Mouse (Mus musculus) embryonic stem cell, embryonic (primary cell): ENCODE measurements around the gene Ggt5.

Experiments used
- CTCF ChIA-PET, 4 experiments: fragments of 300-600 bp in 2 of 4; fragments of 350-600 bp in 2 of 4; sonication (Branson Sonifier 250); formaldehyde crosslinking; loops; one replicate each; lab custom pipeline; 2022; ENCODE audit warnings: inconsistent platforms in 2 of 4; lab: Charles Lee
- POLR2A ChIA-PET, 4 experiments: fragments of 300-600 bp in 2 of 4; fragments of 350-600 bp in 2 of 4; sonication (Branson Sonifier 250); formaldehyde crosslinking; loops; one replicate each; lab custom pipeline; 2022; ENCODE audit warnings: antibody characterized with exemption in 4 of 4, inconsistent platforms in 1 of 4; lab: Charles Lee

Gene Ggt5

GRCm38 (mm10) chr10:75647362-75647761, 58.2 kb downstream of the Ggt5 start:
- CTCF ChIA-PET, result interaction anchor here (0.7 to 2.7 kb wide), 5 partner anchors 11 to 98 kb away, joined by 3 to 10 read pairs (median 6); no protein-coding TSS in a partner anchor

DNA sequence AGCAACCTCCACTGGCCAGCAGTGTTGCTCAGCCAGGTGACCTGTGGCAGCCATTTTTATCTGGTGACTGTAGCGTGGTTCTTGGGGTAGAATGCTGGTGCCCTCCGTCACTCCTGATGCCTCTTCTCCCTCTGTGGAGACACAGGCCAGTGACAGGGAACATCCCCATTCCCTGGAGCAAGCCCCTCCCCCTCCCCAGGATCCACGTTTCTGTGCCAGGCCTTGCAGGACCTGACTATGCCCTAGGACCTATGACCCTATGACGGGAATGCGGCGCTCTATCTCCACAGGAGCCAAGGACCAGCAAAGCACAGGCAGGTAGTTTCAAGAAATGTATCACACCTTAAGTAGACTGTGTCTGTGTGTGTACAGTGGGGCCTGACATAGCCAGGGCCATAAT, 59.0 kb downstream of the Ggt5 start:
- ChIA-PET POLR2A (interaction anchor here (0.6 to 7.5 kb wide), 43 partner anchors 7 to 592 kb away, joined by 3 to 156 read pairs (median 4); partner anchors contain the start of genes Ddt (in 2 of the 4), Cabin1 (in 1 of the 4), Gm20441 (in 1 of the 4) and Gm867 (in 1 of the 4)), CTCF (interaction anchor here (0.6 to 2.7 kb wide), 9 partner anchors 12 to 235 kb away, joined by 3 to 10 read pairs (median 5); no protein-coding TSS in a partner anchor)

More at GRCm38 (mm10) chr10:75647362-75647761, 58.2 kb downstream of the Ggt5 start:
- POLR2A ChIA-PET, result interaction anchor here in 3 of 4 experiments (0.6 to 7.5 kb wide), 29 partner anchors 9 to 541 kb away, joined by 3 to 156 read pairs (median 6); partner anchors contain the start of genes Ddt (in 2 of the 3), Gstt2 (in 1 of the 3) and Mif (in 1 of the 3)

GRCm38 (mm10) chr10:75649001-75649400, 59.9 kb downstream of the Ggt5 start:
- POLR2A ChIA-PET, result interaction anchor here (0.5 to 7.5 kb wide), 53 partner anchors 8 to 592 kb away, joined by 3 to 156 read pairs (median 4); partner anchors contain the start of genes Ddt (in 2 of the 4), Mif (in 2 of the 4), Cabin1 (in 1 of the 4) and Gm867 (in 1 of the 4)

DNA sequence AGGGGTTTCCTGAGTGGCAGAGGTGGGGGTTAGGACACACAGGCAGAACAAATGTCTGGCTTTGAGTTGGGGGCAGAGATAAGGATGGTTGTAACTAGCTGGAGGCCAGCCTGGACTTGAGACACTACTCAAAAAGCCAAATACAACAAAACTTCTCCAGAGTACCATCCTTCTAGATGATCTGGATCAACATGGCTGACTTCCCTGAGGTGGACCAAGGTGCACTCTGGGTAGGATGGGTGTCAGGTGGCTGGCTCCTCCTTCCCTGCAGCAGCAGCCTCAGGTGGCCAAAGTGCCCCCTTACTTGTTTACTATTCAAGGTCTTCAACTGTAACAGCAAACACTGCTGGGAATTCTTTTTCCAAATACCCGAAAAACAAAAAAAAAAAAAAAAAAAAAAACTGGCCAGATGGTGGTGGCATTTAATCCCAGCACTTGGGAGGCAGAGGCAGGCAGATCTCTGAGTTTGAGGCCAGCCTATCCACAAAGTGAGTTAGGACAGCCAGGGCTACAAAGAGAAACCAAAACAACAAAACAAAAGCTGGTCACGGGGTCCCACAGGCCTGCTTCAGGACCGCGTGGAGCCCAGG, 60.4 kb downstream of the Ggt5 start:
- ChIA-PET POLR2A (interaction anchor here (0.5 to 7.5 kb wide), 71 partner anchors 9 to 1936 kb away, joined by 3 to 156 read pairs (median 4); partner anchors contain the start of genes Ddt (in 2 of the 4), Mif (in 2 of the 4) and Cabin1 (in 1 of the 4)), CTCF (interaction anchor here in 3 of 4 experiments (0.6 to 4.0 kb wide), 9 partner anchors 9 to 598 kb away, joined by 3 to 27 read pairs (median 4); partner anchors contain the start of gene Ddt (in 1 of the 3))

More at GRCm38 (mm10) chr10:75649001-75649400, 59.9 kb downstream of the Ggt5 start:
- CTCF ChIA-PET, result interaction anchor here in 3 of 4 experiments (0.6 to 4.0 kb wide), 6 partner anchors 13 to 599 kb away, joined by 3 to 27 read pairs (median 5); no protein-coding TSS in a partner anchor

DNA sequence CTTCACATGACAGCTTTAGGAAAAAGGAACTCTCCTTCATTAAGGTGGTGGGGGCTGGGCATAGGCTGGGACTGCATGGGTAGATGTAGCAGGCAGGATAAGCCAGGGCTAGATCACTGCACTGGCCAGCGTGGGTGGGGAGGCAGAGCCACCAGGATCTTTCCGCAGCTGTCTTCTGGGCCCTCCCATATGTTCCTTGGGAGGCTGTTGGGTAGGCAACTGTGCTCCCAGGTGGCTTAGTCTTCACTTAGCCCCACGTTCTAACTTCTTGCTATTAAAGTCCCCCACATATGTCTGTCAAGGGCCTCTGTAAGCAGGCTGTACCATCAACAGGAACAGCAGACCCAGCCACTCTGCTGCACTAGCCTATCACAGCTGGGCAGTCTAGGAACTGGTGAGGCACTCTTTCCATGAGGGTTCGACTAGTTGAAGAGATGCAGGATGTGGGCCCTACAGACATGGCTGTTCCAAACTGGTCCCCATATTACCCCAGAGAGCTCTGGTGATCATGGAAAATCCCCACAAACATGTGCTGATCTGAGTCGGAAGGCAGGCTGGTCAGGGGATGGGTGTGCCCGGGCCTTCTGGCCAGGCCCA, 61.3 kb downstream of the Ggt5 start:
- ChIA-PET POLR2A (interaction anchor here (0.5 to 7.5 kb wide), 53 partner anchors 9 to 1935 kb away, joined by 3 to 156 read pairs (median 6); partner anchors contain the start of genes Ddt (in 2 of the 4), Cabin1 (in 1 of the 4), Gstt2 (in 1 of the 4) and Mif (in 1 of the 4)), CTCF (interaction anchor here in 3 of 4 experiments (0.5 to 4.0 kb wide), 9 partner anchors 8 to 233 kb away, joined by 3 to 27 read pairs (median 4); partner anchors contain the start of gene Ddt (in 1 of the 3))

DNA sequence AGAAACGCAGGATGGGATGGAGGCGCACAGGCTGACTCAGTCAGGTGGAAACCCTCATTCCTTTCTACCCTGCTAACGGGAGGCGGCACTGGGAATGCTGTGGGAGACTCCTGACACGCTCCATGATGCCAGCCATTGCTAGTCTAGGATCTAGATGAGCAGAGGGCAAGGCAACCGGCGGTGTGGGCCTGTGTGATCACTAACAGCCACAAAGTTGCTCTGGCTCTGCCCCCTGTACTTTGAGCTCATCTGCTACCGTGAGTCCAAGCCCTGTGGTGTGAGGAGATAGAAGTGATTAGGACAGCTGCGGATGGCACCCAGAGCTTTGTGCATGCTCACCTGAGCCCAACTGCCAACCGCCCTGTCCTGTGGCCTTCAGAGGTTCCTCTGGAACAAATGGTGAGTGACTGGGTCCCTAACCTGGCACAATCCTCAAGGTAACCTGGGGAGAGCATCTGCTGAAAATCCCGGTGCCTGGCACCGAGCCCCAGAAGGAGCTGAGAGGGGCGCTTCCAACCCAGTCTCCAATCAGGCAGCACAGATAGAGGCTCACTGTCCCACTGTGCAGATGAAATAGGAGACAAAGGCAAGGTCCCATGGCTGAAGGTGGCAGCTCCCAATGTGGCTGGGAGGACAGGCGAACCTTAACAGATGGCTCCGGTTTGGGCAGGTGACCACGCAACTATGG, 62.4 kb downstream of the Ggt5 start:
- CTCF ChIA-PET, result interaction anchor here in 3 of 4 experiments (0.5 to 4.0 kb wide), 7 partner anchors 16 to 299 kb away, joined by 3 to 27 read pairs (median 3); no protein-coding TSS in a partner anchor
- POLR2A ChIA-PET, result interaction anchor here in 3 of 4 experiments (0.6 to 7.5 kb wide), 26 partner anchors 8 to 390 kb away, joined by 3 to 156 read pairs (median 6); partner anchors contain the start of genes Chchd10 (in 1 of the 3), Gstt2 (in 1 of the 3), Mif (in 1 of the 3) and Susd2 (in 1 of the 3)

DNA sequence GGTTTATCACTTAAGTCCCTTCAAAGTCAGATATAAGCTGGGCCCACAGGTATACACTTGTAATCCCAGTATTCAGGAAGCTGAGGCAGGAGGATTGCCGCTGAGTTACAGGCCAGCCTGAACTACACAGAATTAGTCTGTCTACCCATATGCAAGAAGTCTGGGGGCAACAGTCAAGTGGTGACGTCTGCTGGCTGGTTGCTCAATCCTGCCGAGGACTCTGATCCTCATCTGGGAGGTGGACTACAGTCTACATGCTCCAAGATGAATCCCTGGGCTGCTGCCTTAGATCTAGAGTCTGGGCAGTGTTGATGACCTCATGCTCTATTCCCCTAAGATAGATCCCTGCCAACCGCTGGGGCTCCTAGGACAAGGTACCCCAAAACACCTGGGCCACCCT, 64.9 kb downstream of the Ggt5 start:
- POLR2A ChIA-PET, result interaction anchor here in 3 of 4 experiments (0.5 to 2.6 kb wide), 7 partner anchors 9 to 111 kb away, joined by 4 to 12 read pairs (median 6); partner anchors contain the start of gene Susd2 (in 1 of the 3)
- CTCF ChIA-PET, result interaction anchor here in 2 of 4 experiments (1.6 to 2.1 kb wide), 3 partner anchors 18 to 68 kb away, joined by 4 to 7 read pairs (median 6); no protein-coding TSS in a partner anchor

DNA sequence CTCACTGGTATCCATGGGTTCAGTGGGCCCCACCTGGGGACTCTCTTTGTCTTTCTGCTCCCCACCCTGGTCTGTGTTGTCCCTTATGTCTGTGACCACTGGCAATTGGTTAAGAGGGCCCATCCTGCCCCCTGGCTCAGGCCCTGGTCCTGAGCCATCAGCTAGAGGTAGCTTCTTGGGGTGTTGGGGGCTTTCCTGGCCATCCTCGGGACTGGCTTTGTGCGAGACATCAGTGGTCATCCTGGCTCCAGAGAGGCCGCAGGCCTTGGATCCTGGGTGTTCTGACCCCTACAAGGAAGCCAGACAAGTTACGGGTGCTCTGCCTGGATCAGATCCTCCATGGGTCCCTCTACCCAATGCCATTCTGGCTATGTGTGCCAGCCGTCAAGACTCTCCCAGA, 68.0 kb downstream of the Ggt5 start:
- ChIA-PET CTCF (no interaction called here), POLR2A (interaction anchor here in 2 of 4 experiments (1.0 to 1.7 kb wide), 5 partner anchors 9 to 14 kb away, joined by 3 to 5 read pairs (median 4); partner anchors contain the start of gene Susd2 (in 1 of the 2))

- ChIA-PET CTCF (no interaction called here), POLR2A (interaction anchor here in 2 of 4 experiments (1.0 to 1.7 kb wide), 5 partner anchors 9 to 15 kb away, joined by 3 to 5 read pairs (median 4); partner anchors contain the start of gene Susd2 (in 1 of the 2))
Measured at GRCm38 (mm10) chr10:75657772-75658171, 68.6 kb downstream of the Ggt5 start.

GRCm38 (mm10) chr10:75661381-75661780, 72.2 kb downstream of the Ggt5 start:
- ChIA-PET POLR2A (interaction anchor here (0.6 to 5.7 kb wide), 6 partner anchors 12 to 198 kb away, joined by 3 to 42 read pairs (median 4); no protein-coding TSS in a partner anchor), CTCF (interaction anchor here in 1 of 4 experiments (1.0 kb wide), 1 partner anchor 75 kb away, joined by 3 read pairs; no protein-coding TSS in a partner anchor)

- ChIA-PET POLR2A (interaction anchor here in 3 of 4 experiments (0.7 to 5.7 kb wide), 8 partner anchors 8 to 26 kb away, joined by 3 to 42 read pairs (median 4); partner anchors contain the start of gene Susd2 (in 1 of the 3)), CTCF (interaction anchor here in 1 of 4 experiments (1.0 kb wide), 1 partner anchor 76 kb away, joined by 3 read pairs; no protein-coding TSS in a partner anchor)
Measured at GRCm38 (mm10) chr10:75661876-75662275, 72.7 kb downstream of the Ggt5 start.

- ChIA-PET CTCF (no interaction called here), POLR2A (interaction anchor here in 2 of 4 experiments (1.1 to 5.7 kb wide), 5 partner anchors 9 to 27 kb away, joined by 3 to 42 read pairs (median 13); partner anchors contain the start of gene Susd2 (in 1 of the 2))
Measured at GRCm38 (mm10) chr10:75662575-75662974, 73.4 kb downstream of the Ggt5 start.

DNA sequence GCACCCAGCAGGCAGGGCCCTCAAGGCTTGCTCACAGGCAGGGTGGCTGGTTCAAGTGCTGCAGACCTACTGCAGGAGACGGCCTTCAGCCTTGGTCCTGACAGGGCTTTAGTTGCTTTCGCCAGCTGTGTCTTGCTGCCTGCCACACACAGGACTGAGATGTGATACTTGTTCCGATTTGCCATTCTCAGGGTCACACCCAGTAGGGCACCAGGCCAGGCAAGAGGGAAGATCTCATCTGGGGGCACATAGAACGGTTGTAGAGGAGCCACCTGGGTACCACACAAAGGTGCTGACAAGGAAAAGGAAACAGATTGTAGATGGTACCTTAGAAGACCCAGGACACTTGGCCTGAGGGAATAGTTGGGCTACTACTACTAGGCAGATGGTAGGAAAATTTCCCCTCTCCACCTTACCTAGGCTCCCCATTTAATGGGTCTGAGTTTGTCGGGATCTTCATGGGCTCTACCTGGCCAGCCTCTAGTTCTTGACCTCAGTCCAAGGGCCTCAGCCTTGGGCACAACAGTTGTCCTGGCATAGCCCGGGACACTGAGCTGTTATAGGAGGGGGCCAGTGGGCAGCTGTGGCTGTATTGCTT, 75.6 kb downstream of the Ggt5 start:
- ChIA-PET CTCF (no interaction called here), POLR2A (interaction anchor here in 3 of 4 experiments (0.6 to 4.3 kb wide), 5 partner anchors 15 to 169 kb away, joined by 3 to 47 read pairs (median 3); no protein-coding TSS in a partner anchor)

DNA sequence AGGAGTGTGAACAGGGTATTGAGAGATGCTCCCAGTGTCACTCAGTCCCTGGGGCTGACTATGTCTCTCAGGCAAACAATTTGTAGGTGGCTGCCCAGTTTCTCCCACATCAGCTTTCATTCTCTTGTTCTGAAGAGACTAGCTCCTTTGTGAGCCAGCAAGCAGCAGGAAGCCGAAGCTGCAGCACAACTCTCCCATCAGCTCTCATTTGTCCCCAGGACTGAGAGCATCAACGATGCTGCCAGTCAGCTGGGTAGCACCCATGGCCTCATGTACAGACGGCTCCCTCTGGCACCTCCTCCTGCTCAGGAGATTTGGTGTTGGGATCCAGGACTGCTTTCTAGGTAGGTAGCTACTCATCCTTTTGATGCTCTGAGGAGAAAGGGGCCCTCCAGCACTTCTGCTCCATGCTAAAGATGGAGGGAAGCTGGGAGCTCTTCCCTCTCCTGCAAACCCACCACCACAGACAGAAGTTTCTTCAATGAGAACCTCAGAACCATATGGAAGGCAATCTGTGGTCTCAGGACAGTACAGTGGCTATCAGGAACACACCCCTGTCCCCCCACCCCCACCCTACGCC, 77.4 kb downstream of the Ggt5 start:
- ChIA-PET CTCF (interaction anchor here in 3 of 4 experiments (0.5 to 2.8 kb wide), 7 partner anchors 29 to 667 kb away, joined by 3 to 21 read pairs (median 4); no protein-coding TSS in a partner anchor), POLR2A (interaction anchor here in 3 of 4 experiments (0.7 to 4.3 kb wide), 25 partner anchors 9 to 215 kb away, joined by 3 to 47 read pairs (median 4); partner anchors contain the start of genes Susd2 (in 2 of the 3), Cabin1 (in 1 of the 3) and Ddt (in 1 of the 3))
